Mouse (Mus musculus) A20 (cell line): ENCODE measurements around the gene Tead2.
A peak's percentile ranks its signal among the peaks of the same experiment; 100 is the strongest.

Experiments
- DNase-seq: peaks from one replicate; pipeline ENCODE4 v3.0.0-alpha.2; 2011; ENCODE audit warnings: low read depth, low spot score

The Tead2 gene

GRCm38 (mm10) chr7:45257063-45257840 is 41.7 kb downstream of the Tead2 start:
- no peak for DNase-seq

DNA sequence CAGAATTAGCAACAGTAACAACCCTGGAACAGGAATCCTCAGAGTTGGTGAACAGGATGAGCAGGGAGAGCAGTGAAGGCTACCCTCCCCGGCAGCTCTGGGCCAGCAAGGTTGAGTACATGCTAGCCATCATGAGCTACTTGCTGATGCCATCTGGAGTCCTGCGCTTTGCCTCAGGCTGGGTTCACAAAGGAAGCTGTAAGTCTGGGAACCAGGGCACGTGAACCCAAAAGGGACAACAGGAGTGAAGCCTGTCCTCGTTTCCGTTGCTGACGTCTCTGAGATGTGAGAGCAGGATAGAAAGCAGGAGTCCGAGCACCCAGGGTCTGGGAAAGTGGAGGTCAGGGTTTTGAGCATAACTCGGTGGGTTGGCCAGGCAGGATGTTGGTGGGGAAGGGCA is 43.7 kb downstream of the Tead2 start:
- no peak for DNase-seq

- no peak for DNase-seq
Observed at GRCm38 (mm10) chr7:45262266-45262665, 46.7 kb downstream of the Tead2 start.

- no peak for DNase-seq
Observed at GRCm38 (mm10) chr7:45263006-45263607, 47.6 kb downstream of the Tead2 start.

DNA sequence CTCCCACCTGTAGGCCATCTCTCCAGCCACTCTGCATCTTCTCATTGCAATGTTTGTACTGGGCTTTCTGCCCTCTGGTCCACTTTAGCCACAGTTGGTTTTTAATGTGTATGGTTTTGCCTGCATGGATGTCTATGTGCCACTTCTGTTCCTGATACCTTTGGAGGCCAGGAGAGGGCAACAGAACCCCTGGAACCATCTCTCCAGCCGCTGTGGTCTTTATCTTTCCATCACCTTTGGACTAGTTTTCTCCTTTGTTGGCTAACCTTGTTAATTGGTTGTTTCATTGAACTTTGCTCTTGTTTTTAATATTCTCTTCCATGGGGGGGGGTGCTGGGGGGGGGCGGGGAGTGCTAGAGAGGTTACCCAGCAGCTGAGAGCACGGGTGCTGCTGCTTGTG is 48.8 kb downstream of the Tead2 start:
- DNase-seq = no peak

GRCm38 (mm10) chr7:45265518-45265917 is 50.0 kb downstream of the Tead2 start:
- DNase-seq = no peak

DNA sequence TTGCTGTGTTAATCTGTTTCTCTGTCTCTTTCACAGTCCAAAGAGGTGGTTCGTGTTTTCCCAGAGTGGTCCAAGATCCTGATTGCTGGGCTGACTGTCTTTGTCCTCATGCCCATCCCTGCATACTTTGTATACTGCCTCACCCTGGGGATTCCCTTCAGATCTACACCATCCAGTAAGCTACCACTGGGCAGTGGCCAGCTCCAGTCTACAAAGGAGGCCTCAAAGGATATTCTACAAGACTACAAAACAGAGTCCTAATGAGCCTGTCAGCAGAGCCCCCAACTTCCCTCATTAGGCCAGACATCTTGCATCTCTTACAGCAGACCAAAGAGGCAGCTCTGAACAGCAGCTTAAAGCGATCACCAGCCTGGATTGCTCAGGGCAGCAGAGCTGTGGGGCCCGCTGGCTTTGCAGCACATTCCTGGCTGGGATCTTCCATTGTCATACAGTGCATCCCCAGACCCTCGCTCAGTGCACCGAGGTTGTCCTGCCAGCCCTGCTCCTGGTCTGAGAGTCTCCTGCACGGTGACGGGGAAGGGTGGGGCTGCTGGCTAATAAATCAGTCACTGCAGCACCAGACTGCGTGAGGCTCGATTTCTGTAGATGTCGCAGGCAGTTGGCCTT is 57.3 kb downstream of the Tead2 start:
- no peak for DNase-seq

DNA sequence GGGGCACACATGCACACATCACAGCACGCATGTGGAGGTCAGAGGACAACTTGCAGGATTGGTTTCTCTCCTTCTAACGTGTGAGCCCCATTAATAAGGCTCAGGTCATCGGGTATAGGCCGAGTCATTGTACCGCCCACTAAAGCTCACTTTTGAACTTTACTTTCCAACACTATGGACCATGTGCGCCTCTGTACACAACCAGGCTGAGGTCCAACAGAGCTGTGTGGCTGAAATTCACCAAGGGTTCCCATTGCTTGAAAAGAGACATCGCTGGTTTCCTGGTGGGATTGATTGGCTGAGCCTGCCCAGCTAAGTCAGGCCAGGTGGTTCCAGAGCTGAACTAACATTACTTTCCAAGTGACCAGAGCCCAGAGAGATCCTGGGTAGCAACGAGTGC is 58.1 kb downstream of the Tead2 start:
- DNase-seq = no peak

- DNase-seq = peak; percentile 81
Observed at GRCm38 (mm10) chr7:45277136-45277760, 61.7 kb downstream of the Tead2 start, which contains the start of gene Slc6a21. Slc6a21 (plus strand) TSS chr7:45277513.
